Mouse (Mus musculus) liver, postnatal 0 days (tissue): ENCODE results near the gene 4930451I11Rik.

Experiments used
- CTCF ChIP-seq: sonication (generic); IDR thresholded peaks from 2 replicates; pipeline ENCODE4 v1.5.1; 2016; ENCODE audit warnings: antibody characterized with exemption, low read depth
- EP300 ChIP-seq: IDR thresholded peaks from 2 replicates; pipeline ENCODE4 v1.6.1; 2016; ENCODE audit warnings: antibody characterized with exemption, low read depth, mild to moderate bottlenecking

DNA sequence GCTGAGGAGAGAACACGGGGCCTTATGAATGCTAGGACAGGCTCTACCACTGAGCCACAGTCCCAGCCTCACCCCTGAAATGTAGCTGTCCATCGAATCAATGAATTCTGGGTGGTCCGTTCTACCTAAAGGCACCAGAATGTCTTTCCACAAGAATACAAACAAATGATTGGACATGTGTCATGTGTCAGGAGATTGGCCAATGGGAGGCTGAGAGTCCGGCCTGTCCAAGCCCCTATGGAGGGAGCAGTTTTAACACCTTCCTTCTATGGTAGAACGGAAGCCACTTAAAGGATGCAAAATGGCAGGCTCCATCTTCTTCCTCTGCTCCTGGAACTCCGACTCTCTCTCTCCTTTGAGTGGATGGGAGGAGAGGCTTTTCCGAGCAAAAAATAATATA, 13.8 kb downstream of the 4930451I11Rik start:
- TF ChIP-seq CTCF (no peak), EP300 (no peak)
